Mouse (Mus musculus) CH12.LX (cell line): Measurements from ENCODE around the gene Krtap4-2.

Experiments
- HCFC1 ChIP-seq: IDR thresholded peaks from 2 replicates; pipeline ENCODE4 v1.6.1; 2012; ENCODE audit warnings: low read depth, mild to moderate bottlenecking, inconsistent platforms, low read length, improper control_type of control experiment
- JUND ChIP-seq: conservative IDR thresholded peaks from 2 replicates; pipeline ENCODE4 v1.6.1; 2011; ENCODE audit warnings: low read depth, low read length, improper control_type of control experiment
- MAZ ChIP-seq: IDR thresholded peaks from 2 replicates; pipeline ENCODE4 v1.6.1; 2012; ENCODE audit warnings: low read depth, mild to moderate bottlenecking, inconsistent platforms, low read length, improper control_type of control experiment, moderate library complexity
- POLR2A ChIP-seq: IDR thresholded peaks from 2 replicates; pipeline ENCODE4 v1.6.1; 2011; ENCODE audit warnings: low read depth, mild to moderate bottlenecking, improper control_type of control experiment, low read length
- TCF12 ChIP-seq: IDR thresholded peaks from 2 replicates; pipeline ENCODE4 v1.6.1; 2014; ENCODE audit warnings: low read depth, mild to moderate bottlenecking, inconsistent platforms, low read length, improper control_type of control experiment

DNA sequence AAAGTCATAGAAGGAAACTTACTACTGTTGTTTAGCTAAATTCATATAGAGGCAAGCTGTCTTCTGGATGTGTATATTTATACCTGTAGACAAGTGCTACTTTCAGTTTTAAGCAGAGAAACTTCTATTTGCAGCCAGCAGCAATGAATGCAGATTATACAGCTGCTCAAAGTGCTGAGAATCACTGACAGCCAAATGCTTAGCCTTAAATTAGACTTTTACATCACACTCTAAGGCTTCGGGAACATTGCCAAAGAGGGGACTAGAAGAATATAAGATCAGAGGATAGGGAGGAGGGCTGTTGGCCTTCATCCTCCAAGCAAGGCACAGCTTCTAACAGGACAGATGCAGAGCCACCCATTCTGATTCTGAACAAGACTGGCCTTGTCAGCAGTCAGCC, 2.2 kb upstream of the Krtap4-2 start:
- TF ChIP-seq TCF12 (no peak), POLR2A (no peak), HCFC1 (no peak), MAZ (no peak), JUND (no peak)
